23 mouse cellular contexts compared by ENCODE assay signal in the genomic region with DNA sequence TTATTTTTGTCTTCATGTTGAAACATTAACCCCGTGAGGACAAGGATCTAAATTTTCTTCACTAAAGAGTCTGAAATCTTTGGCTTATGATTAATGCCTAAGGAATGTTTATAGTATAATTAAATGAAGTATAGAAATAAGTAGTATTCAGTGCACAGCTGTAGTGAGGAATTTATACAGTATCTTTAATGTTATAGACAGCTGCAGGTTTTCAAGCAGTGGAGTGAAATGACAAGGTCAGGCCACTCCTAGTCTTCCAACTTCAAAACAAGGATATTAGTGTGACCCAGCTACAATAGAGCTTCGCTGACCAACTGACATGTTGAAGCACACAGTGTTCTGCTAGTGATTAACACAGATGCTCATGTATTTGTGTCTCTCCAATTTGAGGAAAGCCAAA.
"Had no signal": no experiment of that assay in that cellular context is flagged by ENCODE, and none has a peak within 500 bp of the region (broad histone marks: within the 10 kb centered on the region; RNA-seq: fewer than 3 reads in every experiment).

No protein-coding gene starts in this region.

- H3K27me3 ChIP-seq: limb, embryonic 13.5 days; liver, embryonic 12.5 days; liver, embryonic 15.5 days; megakaryocyte, embryonic 14.5 days; midbrain, embryonic 13.5 days; neural tube, embryonic 13.5 days; stomach, embryonic 15.5 days had no signal

- DNase-seq: kidney, adult 11 months; kidney, postnatal 10 days; layer of hippocampus, adult 9-11 months; liver; lung, adult 18-20 months; lung, postnatal 36 days; retina, postnatal 1 day; right cerebral cortex, postnatal 25 days; spleen, adult 18-20 months; thymus, postnatal 25 days had no signal

- H3K4me2 ChIP-seq: limb, embryonic 13.5 days; liver, embryonic 12.5 days; liver, embryonic 15.5 days; midbrain, embryonic 13.5 days; neural tube, embryonic 13.5 days; stomach, embryonic 15.5 days had no signal

- H3K27ac ChIP-seq: layer of hippocampus, adult 2 months; limb, embryonic 10.5 days; limb, embryonic 13.5 days; liver, embryonic 12.5 days; liver, embryonic 15.5 days; midbrain, embryonic 10.5 days; midbrain, embryonic 13.5 days; neural tube, embryonic 13.5 days; stomach, embryonic 15.5 days had no signal

- ATAC-seq: hindbrain, embryonic 16.5 days; liver, embryonic 12.5 days; midbrain, embryonic 13.5 days; midbrain, embryonic 16.5 days had no signal

- H3K4me1 ChIP-seq: limb, embryonic 10.5 days; limb, embryonic 13.5 days; liver, embryonic 12.5 days; liver, embryonic 15.5 days; megakaryocyte, embryonic 14.5 days; midbrain, embryonic 10.5 days; midbrain, embryonic 13.5 days; neural tube, embryonic 13.5 days; stomach, embryonic 15.5 days had no signal

- H3K9ac ChIP-seq: limb, embryonic 13.5 days; liver, embryonic 12.5 days; liver, embryonic 15.5 days; midbrain, embryonic 13.5 days; neural tube, embryonic 13.5 days; stomach, embryonic 15.5 days had no signal

- H3K9me3 ChIP-seq: limb, embryonic 10.5 days; limb, embryonic 13.5 days; liver, embryonic 12.5 days; liver, embryonic 15.5 days; neural tube, embryonic 13.5 days; stomach, embryonic 15.5 days had no signal

- H3K36me3 ChIP-seq: limb, embryonic 10.5 days; limb, embryonic 13.5 days; liver, embryonic 12.5 days; liver, embryonic 15.5 days; midbrain, embryonic 10.5 days; midbrain, embryonic 13.5 days; neural tube, embryonic 13.5 days; stomach, embryonic 15.5 days had no signal

- H3K4me3 ChIP-seq: layer of hippocampus, adult 2 months; limb, embryonic 10.5 days; limb, embryonic 13.5 days; liver, embryonic 12.5 days; liver, embryonic 15.5 days; megakaryocyte, embryonic 14.5 days; midbrain, embryonic 10.5 days; midbrain, embryonic 13.5 days; myocyte; neural tube, embryonic 13.5 days; stomach, embryonic 15.5 days had no signal
